Mouse (Mus musculus): Measurements from ENCODE around the gene Sdc4. TPM values are rescaled to one million over a fixed set of nuclear protein-coding genes. Genes with fewer than 3 reads are reported as not detected.

Gene Sdc4
- total RNA-seq, 2 experiments from 2014 or later: 133 to 150 TPM

- no peak for DNase-seq (ENCODE audit: low spot score in 2 of 2)
Observed at GRCm38 (mm10) chr2:164452000-164452676, 8.5 kb upstream of the Sdc4 start.

GRCm38 (mm10) chr2:164449341-164450042 is 5.8 kb upstream of the Sdc4 start:
- no peak for DNase-seq (ENCODE audit: low spot score in 2 of 2)

- no peak for DNase-seq (ENCODE audit: low spot score in 2 of 2)
Observed at GRCm38 (mm10) chr2:164448921-164449320, 5.2 kb upstream of the Sdc4 start.

- no peak for DNase-seq (ENCODE audit: low spot score in 2 of 2)
Observed at GRCm38 (mm10) chr2:164448140-164448539, 4.5 kb upstream of the Sdc4 start.

DNA sequence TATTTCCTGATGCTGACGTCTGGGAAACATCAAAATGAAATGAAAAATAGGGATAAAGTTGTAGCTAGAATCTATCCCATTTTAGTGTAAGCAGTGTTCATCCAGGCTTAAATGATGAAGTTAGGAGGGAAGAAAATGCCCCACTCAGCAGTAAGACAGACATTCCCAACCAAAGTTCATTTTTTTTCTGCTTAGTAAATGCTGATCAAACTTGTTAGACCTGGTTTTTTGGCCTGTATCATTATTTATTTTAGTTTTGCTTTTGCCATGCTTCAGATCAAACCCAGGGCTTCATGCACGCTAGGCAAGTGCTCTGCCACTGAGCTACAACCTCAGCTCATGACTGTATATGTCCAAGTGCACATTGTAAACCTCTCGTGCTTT is 2.4 kb upstream of the Sdc4 start:
- no peak for DNase-seq (ENCODE audit: low spot score in 2 of 2)

DNA sequence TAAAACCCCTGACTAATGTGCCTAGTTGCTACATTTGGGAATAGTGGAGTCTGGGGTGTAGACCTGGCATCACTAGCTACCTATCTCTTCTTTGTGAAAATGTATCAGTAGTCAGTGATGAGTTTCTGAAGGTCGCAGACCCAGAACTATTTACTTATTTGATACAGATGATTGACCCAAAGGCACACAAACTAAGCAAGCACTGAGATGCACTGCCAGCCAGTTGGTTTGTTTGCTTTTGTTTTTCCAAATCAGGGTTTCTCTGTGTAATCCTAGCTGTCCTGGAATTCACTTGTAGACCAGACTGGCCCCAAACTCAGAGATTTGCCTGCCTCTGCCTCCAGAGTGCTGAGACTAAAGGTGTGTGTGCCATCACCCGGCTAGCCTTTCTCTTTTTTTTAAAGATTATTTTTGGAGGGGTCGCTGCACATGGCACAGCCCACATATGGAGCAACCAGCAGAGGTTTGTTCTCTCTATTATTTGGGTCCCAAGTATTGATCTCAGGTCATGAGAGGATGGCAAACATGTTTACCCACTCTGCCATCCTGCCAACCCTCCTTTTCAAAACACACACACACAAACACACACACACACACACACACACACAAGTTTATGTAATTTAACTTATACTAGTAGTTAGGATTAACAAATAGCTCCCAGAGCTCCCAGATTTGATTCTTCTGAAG is 1.9 kb upstream of the Sdc4 start:
- no peak for DNase-seq (ENCODE audit: low spot score in 2 of 2)

DNA sequence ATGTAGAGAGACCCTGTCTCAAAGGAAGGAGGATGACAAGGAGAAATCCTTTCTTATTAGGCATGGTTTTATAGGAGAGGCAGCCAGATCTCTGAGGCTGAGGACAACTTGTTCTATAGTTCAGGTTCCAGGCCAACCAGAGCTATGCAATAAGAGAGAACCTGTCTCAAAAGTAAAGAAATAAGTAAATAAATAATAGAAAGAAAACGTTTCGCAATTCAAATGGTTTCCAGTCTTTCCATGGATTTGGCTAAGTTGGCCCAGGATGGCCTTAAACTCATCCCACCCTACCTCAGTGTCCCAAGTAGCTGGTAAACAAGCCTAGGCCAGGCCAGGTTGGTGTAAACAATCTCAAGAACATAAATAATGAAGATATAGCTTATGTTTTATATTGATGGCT is 1.0 kb upstream of the Sdc4 start:
- no peak for DNase-seq (ENCODE audit: low spot score in 2 of 2)

DNA sequence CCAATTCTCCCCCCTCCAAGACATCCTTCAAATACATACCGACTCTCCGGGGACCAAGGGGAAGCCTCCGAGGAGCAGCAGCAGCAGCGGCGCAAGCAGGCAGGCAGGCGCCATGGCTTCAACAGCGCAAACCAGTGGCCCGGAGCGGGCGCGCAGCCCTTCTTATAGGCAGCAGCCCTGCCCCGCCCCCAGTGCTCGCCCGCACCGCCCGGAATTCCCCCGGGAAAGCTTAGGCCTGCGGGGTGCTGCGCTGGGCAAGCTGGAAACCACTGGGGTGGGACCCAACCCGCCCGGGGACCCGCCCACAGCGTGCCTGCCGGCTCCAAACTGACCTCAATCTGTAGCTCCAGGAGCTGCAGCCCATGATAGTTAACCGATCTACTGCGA is 643 bp downstream of the Sdc4 start:
- DNase-seq (ENCODE audit: low spot score in 2 of 2): peak; percentile 91 to 95

DNA sequence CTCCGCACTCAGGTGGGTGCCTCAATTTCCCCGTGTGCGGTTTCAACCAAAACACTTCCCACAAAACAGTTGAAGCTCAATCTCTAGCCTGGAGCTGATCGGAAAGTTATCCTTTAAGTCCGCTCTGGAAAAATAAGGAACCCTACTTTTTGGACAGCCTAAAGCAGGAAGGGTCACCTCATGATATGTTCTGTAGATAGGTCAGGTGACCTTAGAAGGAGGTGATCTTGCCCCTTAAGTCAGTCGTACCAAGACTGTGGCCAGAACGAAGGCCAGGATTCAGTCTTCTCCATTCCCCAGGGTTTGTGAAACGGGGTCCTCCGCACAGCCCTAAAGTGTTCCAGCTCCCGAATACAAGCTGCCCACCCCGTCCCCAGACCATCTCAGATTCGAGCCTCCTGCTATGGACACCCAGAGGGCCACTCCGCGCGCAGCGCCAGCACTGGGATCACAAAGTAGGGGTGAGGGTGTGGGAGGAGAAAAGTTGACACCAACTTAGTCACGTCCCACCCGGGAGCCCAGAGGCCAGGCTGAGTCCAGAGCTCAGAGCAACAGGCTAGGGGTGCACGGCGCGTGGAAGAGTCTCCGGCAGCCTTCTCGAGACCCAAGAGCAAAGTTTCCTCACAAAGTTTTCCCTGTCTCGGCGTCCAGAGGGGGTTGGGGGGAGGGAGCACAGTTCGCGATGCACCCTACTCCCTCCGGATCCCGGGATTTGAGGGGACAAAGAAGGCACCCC is 1.2 kb downstream of the Sdc4 start:
- peak in 1 of 2 experiments; percentile 61 for DNase-seq (ENCODE audit: low spot score in 2 of 2)

DNA sequence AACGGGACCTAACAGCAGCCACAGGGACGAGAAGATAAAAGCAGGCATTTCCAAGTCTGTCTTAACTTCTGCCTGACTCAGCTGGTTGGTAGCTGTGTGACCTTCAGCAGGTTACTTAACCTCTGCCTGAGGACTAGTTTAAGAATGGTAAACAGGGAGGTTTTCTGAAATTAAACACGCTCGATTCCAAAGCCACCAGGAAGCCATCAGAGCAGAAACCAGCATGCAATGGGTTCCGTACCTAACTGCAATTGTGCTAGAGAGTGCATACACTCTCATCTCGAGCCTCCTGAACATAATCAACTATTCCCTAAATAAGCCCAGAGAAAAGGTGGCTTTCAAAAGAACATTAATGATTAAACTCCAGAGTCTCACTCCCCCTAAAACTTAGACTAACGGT is 2.0 kb downstream of the Sdc4 start:
- DNase-seq (ENCODE audit: low spot score in 2 of 2): no peak

- DNase-seq (ENCODE audit: low spot score in 2 of 2): no peak
Observed at GRCm38 (mm10) chr2:164441155-164441554, 2.5 kb downstream of the Sdc4 start.

GRCm38 (mm10) chr2:164440314-164440713 is 3.4 kb downstream of the Sdc4 start:
- DNase-seq (ENCODE audit: low spot score in 2 of 2): no peak

DNA sequence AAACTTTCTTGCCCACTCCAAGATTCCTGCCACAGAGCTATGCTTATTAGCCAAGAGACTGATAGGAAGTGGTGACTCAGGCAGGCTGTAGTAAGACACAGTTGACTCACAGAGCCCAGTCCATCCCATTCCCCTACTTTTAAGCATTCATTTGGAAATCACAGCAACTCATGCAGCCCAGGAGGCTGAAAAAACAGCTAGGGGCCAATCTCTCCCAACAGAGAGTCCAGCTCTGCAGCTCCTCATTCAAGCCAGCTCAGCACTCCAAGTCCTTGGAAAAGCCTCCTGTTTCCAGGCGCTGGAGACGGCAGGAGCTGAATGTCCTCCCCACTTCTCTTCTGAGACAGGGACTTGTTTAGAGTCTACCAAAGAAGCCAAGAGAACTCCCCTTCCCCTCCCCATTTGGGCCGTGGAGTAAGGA is 4.7 kb downstream of the Sdc4 start:
- DNase-seq (ENCODE audit: low spot score in 2 of 2): no peak

DNA sequence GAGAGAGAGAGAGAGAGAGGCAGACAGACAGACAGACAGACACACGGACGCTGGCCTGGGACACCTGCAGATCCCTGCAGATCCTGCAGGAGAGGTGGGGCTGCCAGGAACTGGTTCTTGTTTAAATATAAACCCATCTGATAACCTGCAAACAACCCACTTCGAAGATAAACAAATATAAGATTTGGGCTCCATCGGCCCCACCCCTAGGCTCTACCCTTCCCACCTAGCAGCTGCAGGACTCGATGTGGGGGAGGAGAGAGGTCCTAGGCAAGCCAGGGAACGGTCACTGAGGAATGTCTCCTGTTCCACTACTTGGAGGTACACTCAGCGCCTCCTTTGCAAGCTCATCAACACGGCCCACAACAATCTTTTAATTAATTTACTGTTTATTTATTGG is 5.4 kb downstream of the Sdc4 start:
- no peak for DNase-seq (ENCODE audit: low spot score in 2 of 2)

- no peak for DNase-seq (ENCODE audit: low spot score in 2 of 2)
Observed at GRCm38 (mm10) chr2:164437710-164438109, 6.0 kb downstream of the Sdc4 start.

GRCm38 (mm10) chr2:164436961-164437360 is 6.7 kb downstream of the Sdc4 start:
- DNase-seq (ENCODE audit: low spot score in 2 of 2): no peak

- no peak for DNase-seq (ENCODE audit: low spot score in 2 of 2)
Observed at GRCm38 (mm10) chr2:164436215-164436913, 7.3 kb downstream of the Sdc4 start.

DNA sequence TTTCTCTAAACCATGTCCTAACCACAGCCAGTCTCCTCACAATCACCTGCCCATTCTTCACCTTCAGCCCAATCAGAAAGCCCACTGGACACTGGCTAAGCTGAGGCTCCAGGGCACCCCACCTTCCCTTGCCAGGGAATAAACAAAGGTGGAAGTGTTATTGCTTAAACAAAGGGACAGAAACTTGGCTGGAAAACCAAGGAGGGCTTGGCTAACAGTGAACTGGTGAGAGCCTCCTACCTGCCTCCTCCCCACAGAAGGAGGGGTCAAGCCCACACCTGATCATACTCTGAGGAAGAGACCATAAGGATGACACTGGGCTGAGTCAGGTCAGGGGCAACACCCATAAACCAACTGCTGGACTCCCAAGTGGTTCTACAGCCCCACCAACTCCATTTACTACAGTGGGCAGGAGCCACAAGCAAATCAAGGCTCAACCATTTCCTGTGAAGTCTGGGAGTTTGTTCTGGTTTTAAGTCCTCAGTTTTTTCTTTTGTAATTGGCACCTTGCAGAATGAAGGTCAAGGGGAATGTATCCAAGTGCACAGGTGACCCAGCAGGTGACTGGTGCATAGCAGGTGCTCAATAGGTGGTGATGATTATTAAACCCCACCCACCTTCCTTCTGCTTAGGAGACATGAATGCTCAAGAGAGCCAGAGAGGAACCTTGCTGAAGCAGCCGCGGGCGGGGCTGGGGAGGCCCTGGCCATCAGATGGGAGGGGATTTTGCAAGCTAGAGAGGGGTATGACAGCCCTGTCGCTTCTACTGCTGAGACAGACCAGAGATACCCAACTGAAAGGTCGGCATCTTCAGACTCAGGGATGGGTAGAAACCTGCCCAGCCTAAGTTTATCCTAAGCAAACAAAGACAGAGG is 8.2 kb downstream of the Sdc4 start:
- no peak for DNase-seq (ENCODE audit: low spot score in 2 of 2)

GRCm38 (mm10) chr2:164434681-164435080 is 9.0 kb downstream of the Sdc4 start:
- no peak for DNase-seq (ENCODE audit: low spot score in 2 of 2)

- DNase-seq (ENCODE audit: low spot score in 2 of 2): no peak
Observed at GRCm38 (mm10) chr2:164433278-164433895, 10.3 kb downstream of the Sdc4 start.
